Mouse (Mus musculus) left cerebral cortex, adult 2 months (tissue): Measurements from ENCODE around the gene Cela3a. TPM values are rescaled to one million over a fixed set of nuclear protein-coding genes. Genes with fewer than 3 reads are reported as not detected.
A peak's percentile ranks its signal among the peaks of the same experiment; 100 is the strongest.

Experiments used
- DNase-seq, 2 experiments: peaks; one replicate each; pipeline ENCODE4 v3.0.0; 2021 to 2022; ENCODE audit warnings: low spot score in 2 of 2, mixed read lengths in 1 of 2; ENCODE audit errors: extremely low spot score in 1 of 2
- H3K27ac ChIP-seq: fragments of 200-600 bp; 2 replicates; pipeline ENCODE4 v1.8.1; 2022
- H3K4me3 ChIP-seq: fragments of 200-600 bp; 2 replicates; pipeline ENCODE4 v1.8.1; 2022
- CTCF ChIP-seq: fragments of 200-600 bp; IDR thresholded peaks from 2 replicates; pipeline ENCODE4 v1.8.1; 2022; ENCODE audit warnings: antibody characterized with exemption, mild to moderate bottlenecking, moderate library complexity
- intact Hi-C: fragments of 180-260 bp; cut with DNase I; formaldehyde crosslinking; loops from one replicate; pipeline ENCODE4 v1.15.1; 2025
- total RNA-seq, 2 experiments: library from RNA; stranded (reverse); gene quantifications; 2 replicates each; pipeline ENCODE4 v1.2.3; 2021

Cela3a gene
- total RNA-seq, 2 experiments from 2014 or later: not detected

GRCm38 (mm10) chr4:137365356-137366062, 44.1 kb downstream of the Cela3a start:
- intact Hi-C loops: no loop called here
- DNase-seq: no peak
- Histone ChIP-seq H3K27ac (no peak overlapping the region), H3K4me3 (no peak overlapping the region)
- no peak for TF ChIP-seq CTCF

- Histone ChIP-seq H3K4me3 (no peak overlapping the region), H3K27ac (no peak overlapping the region)
- no peak for TF ChIP-seq CTCF
- DNase-seq: no peak
- intact Hi-C loops: no loop called here
Measured at GRCm38 (mm10) chr4:137364826-137365225, 44.8 kb downstream of the Cela3a start.

GRCm38 (mm10) chr4:137360996-137361395, 48.6 kb downstream of the Cela3a start:
- no peak for DNase-seq
- no peak overlapping the region for H3K27ac ChIP-seq
- no peak overlapping the region for H3K4me3 ChIP-seq
- TF ChIP-seq CTCF: no peak
- intact Hi-C loops: no loop called here

- no peak overlapping the region for H3K27ac ChIP-seq
- TF ChIP-seq CTCF: no peak
- DNase-seq: no peak
- intact Hi-C loops: loop anchor here (5.0 kb wide), 1 partner anchor 234 kb away; the partner anchor contains the start of gene Usp48
- H3K4me3 ChIP-seq: no peak overlapping the region
Measured at GRCm38 (mm10) chr4:137358291-137359002, 51.1 kb downstream of the Cela3a start.

- Histone ChIP-seq H3K4me3 (peak within 1 kb of the TSS; percentile 94), H3K27ac (peak within 1 kb of the TSS; percentile 94)
- DNase-seq: peak; percentile 98
- no peak for TF ChIP-seq CTCF
- intact Hi-C loops: loop anchor here (5.0 kb wide), 1 partner anchor 235 kb away; the partner anchor contains the start of gene Usp48
Measured at GRCm38 (mm10) chr4:137357517-137358254, 51.9 kb downstream of the Cela3a start, which contains the start of gene Cdc42. Cdc42 (minus strand) TSS chr4:137357720.

- no peak for TF ChIP-seq CTCF
- DNase-seq: peak; percentile 57 to 59
- intact Hi-C loops: loop anchor here (5.0 kb wide), 1 partner anchor 235 kb away; the partner anchor contains the start of gene Usp48
Measured at GRCm38 (mm10) chr4:137356674-137357510, 52.7 kb downstream of the Cela3a start.

More at GRCm38 (mm10) chr4:137356674-137357510, 52.7 kb downstream of the Cela3a start:
- H3K4me3 ChIP-seq: peak overlapping the region; percentile 94
- H3K27ac ChIP-seq: peak overlapping the region; percentile 94

Other genes starting within 250 kb of the Cela3a start
- gene Wnt4, start 132.3 kb downstream of the Cela3a start, total RNA-seq: 10 to 100 TPM; 13.1 to 14.1 TPM
- 100 to 1,000 TPM; 294 to 318 TPM for gene Cdc42, start 52.1 kb downstream of the Cela3a start, total RNA-seq
- not detected for gene Cela3b, start 20.7 kb upstream of the Cela3a start, total RNA-seq
- gene 1700013G24Rik, start 43.5 kb upstream of the Cela3a start, total RNA-seq: not detected
- 1 to 10 TPM; 5.5 to 6.5 TPM for gene Hspg2, start 59.0 kb upstream of the Cela3a start, total RNA-seq
- not detected for gene Ldlrad2, start 164.8 kb upstream of the Cela3a start, total RNA-seq
- 100 to 1,000 TPM; 128 to 144 TPM for gene Usp48, start 184.0 kb upstream of the Cela3a start, total RNA-seq